Mouse (Mus musculus): ENCODE measurements around the gene Fancd2os.

GRCm38 (mm10) chr6:113623386-113623785, 22.9 kb upstream of the Fancd2os start:
- TF ChIP-seq GATA1 (IDR thresholded peaks at IDR 0.05; ENCODE audit: borderline replicate concordance, low read length), result no peak
- no peak for TF ChIP-seq FLI1 (IDR thresholded peaks at IDR 0.05; ENCODE audit: low read length)

Data from megakaryocyte, embryonic 14.5 days (primary cell).